Mouse (Mus musculus) c-Kit-positive CD71-negative TER-119-negative erythroid progenitor cells, embryonic 14.5 days (primary cell): ENCODE data around the gene Sigirr.
A peak's percentile ranks its signal among the peaks of the same experiment; 100 is the strongest.

Experiments used
- DNase-seq: peaks from one replicate; pipeline ENCODE4 v3.0.0-alpha.2; 2013; ENCODE audit warnings: low read depth

Gene Sigirr

GRCm38 (mm10) chr7:141060426-141061242 lies 39.7 kb downstream of the Sigirr start, which contains the start of gene B4galnt4:
Gene B4galnt4 (plus strand): TSS chr7:141061104.
- DNase-seq: no peak

GRCm38 (mm10) chr7:141059929-141060328 lies 40.4 kb downstream of the Sigirr start:
- no peak for DNase-seq

GRCm38 (mm10) chr7:141058601-141059341 lies 41.6 kb downstream of the Sigirr start:
- DNase-seq: no peak

GRCm38 (mm10) chr7:141057541-141057940 lies 42.8 kb downstream of the Sigirr start:
- no peak for DNase-seq

DNA sequence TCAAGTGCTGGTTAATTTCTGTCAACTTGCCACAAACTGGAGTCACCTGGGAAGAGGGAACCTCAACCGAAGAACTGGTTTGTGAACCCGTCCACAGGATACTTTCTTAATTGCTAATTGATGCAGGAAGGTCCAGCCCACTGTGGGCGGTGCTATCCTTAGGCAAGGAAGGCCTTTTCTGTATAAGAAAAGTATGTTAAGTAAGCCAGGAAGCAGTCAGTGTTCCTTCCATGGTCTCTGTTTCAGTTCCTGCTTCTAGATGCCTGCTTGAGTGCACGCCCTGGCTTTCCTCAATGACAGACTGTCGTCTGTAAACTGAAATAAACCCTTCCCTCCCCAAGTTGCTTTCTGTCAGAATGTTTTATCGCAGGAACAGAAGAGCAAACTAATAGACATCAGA lies 43.4 kb downstream of the Sigirr start:
- DNase-seq: no peak

DNA sequence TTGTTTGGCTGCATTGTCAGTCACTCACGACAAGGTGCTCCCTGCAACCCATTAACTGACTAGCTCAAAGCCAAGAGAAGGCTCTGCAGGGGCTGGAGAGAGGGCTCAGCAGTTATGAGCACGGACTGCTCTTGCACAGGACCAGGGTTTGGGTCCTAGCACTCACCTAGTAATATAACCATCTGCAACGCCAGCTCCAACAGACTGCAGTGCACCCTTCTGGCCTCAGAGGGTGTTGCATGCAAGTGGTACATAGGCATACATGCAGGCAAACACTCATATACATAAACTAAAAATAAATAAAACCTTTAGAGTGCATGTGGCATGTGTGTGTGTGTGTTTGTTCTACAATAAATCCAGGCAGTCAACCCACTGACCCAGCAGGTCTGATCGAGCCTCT lies 44.6 kb downstream of the Sigirr start:
- no peak for DNase-seq

GRCm38 (mm10) chr7:141052421-141052820 lies 48.0 kb downstream of the Sigirr start:
- no peak for DNase-seq

- DNase-seq: no peak
Observed at GRCm38 (mm10) chr7:141052016-141052415, 48.4 kb downstream of the Sigirr start.

DNA sequence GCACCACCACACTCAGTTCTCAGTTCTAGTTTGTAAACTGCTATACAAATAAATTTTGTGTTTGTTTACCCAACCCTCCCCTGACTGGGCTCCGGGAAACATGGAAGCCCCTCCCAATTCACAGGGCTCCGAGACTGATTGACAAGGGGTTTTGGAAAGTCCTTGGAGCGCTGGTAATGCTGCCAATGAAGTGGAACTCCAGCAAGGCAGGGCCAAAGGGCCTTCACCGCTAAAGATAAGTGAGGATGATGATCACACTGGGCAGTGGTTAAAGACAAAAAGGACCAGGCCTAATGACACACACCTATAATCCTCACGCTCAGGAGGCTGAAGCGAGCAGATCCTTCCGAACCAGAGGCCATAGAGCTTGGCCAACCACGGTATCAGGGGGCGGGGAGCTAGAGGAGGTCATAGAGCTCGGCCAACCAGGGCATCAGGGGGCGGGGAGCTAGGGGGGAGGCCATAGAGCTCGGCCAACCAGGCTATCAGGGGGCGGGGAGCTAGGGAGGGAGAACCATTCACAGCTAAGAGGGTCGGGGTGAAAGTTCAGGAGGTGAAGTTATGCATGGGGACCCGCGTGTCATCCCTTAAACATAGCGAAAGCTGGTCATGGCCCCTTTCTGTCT lies 49.2 kb downstream of the Sigirr start:
- no peak for DNase-seq

DNA sequence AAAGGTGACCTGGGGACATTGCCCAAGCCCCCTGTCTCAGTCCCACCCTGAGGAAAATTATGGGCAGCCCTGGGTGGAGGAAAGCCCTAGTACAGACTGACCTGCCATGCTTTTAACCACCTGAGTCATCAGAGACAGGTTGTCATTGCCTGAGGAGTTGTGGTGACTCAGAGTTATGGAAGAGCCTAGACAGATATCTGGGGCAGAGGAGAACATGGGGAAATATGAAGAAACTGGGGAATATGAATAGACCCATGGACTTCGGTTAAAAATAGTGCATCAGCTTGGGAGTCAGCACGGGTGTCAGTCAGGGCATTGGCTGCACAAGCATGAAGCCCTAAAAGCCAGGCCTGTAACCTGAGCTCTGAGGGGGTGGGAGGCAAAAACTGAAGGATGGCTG lies 51.0 kb downstream of the Sigirr start:
- no peak for DNase-seq

DNA sequence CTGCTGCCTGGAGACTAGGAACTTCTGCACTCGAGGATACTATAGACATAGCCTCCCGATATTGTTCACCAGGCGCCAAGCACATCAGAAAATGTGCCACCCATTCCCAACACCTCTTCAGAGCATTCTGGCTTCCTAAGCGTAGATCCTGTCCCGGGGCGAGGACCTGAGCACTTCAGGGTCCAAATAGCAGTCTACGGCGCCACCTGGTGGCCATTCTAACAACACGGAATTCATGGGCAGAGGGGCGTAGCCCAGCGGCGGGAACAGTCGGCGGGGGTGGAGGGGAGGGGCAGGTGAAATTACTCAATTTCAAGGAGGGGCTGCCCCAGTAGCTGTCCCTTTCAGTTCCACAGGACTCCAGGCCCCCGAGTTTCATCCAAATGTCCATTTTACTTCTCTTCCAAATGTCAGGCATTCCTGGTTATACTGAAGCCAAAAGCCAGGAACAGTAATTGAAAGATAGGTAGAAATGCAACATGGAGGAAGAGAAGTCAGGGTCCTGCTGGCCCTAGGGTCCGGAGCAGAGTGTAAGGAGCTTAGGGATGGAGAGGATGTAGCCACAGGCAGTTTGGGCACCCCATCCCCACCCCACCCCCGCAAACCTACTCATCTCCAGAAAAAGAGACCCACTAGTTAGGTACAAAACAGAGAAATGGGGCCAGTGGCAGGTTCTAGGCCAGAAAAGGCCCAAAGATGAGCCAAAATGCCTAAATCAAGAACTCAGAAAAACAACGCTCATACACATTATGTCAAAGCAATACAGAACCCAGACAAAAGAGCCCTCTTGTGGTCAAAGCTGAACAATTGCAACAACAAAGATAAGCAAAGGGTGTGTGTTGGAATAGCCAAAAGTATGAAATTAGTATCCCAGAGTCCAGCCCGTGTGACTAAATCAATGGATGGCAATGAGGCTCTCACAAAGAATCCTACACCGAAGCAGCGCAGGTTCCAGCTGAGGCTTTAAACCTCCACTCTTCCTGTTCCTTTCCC lies 51.9 kb downstream of the Sigirr start:
- peak; percentile 90 for DNase-seq

DNA sequence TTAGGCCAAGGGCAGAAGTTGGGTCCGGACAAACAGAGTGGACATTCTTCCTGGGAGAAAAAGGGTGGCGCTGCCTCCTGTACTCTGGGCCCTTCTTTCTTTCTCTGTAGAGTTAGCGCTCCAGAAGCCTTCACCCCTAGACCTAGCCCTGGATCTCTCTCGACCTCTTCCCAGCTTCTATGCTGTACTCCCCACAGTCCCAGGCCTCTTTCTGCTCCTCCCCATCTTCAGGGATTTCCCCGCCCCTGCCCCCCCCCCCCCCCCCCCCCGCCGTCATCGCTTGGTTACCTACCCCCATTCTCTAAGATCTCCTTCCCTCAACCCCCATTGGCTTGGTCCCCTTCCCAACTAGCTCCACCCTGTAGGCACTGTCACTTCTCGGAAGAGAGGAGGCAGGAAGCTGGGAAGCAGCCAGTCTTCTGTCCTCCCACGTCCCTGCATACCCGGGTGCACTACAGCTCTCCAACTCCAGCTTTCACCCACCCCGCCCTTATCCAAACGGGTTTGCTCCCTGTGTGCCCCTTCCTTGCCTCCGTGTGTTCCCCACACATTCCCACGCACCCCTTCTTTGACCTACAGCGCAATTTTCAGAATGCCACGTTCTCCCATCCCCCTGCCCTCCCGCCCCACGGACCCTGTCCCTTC lies 52.7 kb downstream of the Sigirr start:
- no peak for DNase-seq

DNA sequence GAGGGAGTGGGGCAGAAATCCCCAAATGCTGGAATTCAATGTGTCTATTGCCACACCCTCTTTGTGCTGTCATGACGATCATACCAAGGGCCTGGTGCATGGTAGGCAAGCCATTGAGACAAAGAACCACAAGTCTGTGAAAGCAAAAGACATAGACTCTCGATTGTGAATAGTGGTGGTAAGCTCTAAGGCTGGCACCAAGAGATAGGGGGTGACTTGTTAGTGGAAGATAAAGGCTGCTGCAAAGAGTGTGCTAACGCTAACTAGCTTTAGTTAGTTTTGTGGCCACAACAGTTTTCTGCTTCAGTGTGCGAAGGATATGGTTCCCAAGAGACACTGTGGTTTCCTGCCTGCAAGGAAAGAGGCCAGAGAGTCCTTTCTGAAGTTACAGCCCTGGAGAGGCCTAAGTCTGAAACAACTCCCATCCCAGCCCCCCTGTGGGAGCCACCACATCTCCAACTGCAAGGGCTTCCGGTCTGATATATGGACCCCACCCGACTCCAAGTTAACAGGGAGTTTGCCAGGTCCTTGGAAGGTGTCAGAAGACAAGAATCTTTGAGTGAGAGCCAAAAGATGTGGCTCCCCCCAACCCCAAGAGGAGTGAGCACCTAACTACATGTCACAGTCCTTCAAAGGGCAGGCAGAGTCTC lies 53.3 kb downstream of the Sigirr start:
- DNase-seq: peak; percentile 45

GRCm38 (mm10) chr7:141042539-141042938 lies 57.8 kb downstream of the Sigirr start:
- no peak for DNase-seq

DNA sequence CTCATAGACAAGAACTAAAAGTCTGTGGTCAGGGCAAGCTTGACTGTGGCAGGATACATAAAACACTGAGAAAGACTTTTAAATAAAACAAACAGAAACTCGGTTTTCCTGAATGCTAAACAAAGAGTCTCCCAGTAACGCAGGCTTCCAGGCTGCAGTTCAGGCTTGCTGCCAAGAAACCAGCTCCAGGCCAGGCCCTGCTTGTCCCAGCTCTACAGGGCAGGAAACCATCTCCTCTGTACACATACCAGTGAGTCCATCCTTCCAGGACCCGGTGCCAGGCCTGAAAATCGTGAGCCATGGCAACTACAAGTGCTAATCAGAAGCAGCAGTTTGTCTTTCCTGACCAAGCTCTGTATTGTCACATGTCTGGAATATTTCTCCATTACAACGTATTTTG lies 58.7 kb downstream of the Sigirr start:
- no peak for DNase-seq
